Mouse (Mus musculus) cortical plate, adult 2 months (tissue): ENCODE data around the gene Ssx2ip.

Source experiments
- CTCF ChIP-seq: fragments of 200-500 bp; IDR thresholded peaks from 2 replicates; pipeline ENCODE4 v1.5.1; 2011; ENCODE audit warnings: mild to moderate bottlenecking, control low read depth, low read length; ENCODE audit not compliant: insufficient read depth; ENCODE audit errors: extremely low read depth
- POLR2A ChIP-seq: fragments of 200-500 bp; IDR thresholded peaks from 2 replicates; pipeline ENCODE4 v1.6.1; 2011; ENCODE audit warnings: mild to moderate bottlenecking, low read length, control low read depth; ENCODE audit not compliant: insufficient read depth; ENCODE audit errors: extremely low read depth

DNA sequence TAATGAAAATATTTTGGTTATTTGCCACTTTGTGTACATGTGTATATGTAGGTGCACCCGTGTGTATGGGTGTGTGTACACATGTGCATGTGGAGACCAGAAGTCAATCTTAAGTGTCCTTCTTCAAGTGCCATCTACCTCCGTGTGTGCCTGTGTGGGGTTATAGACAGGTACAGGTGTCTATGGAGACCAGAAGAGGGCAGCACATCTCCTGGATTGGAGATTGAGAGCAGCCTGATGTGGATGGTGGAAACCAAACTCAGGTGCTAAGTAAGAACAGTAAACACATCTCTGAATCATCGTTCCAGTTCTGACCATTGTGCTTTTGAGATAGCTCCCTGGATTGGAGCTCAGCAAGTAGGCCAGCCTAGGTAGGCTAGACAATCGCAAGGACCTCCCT lies 82.0 kb downstream of the Ssx2ip start:
- TF ChIP-seq CTCF, result no peak
- no peak for TF ChIP-seq POLR2A
